Mouse (Mus musculus) lung, adult 2 months (tissue): ENCODE measurements around the gene Tubb2a.

Experiments used
- CTCF ChIP-seq: fragments of 200-500 bp; IDR thresholded peaks from 2 replicates; pipeline ENCODE4 v1.5.1; 2011; ENCODE audit warnings: mild to moderate bottlenecking, low read length, control low read depth; ENCODE audit not compliant: insufficient read depth
- POLR2A ChIP-seq: fragments of 200-500 bp; IDR thresholded peaks from 2 replicates; pipeline ENCODE4 v1.6.1; 2011; ENCODE audit warnings: low read depth, mild to moderate bottlenecking, control low read depth, low read length, borderline replicate concordance; ENCODE audit errors: extremely low read depth

DNA sequence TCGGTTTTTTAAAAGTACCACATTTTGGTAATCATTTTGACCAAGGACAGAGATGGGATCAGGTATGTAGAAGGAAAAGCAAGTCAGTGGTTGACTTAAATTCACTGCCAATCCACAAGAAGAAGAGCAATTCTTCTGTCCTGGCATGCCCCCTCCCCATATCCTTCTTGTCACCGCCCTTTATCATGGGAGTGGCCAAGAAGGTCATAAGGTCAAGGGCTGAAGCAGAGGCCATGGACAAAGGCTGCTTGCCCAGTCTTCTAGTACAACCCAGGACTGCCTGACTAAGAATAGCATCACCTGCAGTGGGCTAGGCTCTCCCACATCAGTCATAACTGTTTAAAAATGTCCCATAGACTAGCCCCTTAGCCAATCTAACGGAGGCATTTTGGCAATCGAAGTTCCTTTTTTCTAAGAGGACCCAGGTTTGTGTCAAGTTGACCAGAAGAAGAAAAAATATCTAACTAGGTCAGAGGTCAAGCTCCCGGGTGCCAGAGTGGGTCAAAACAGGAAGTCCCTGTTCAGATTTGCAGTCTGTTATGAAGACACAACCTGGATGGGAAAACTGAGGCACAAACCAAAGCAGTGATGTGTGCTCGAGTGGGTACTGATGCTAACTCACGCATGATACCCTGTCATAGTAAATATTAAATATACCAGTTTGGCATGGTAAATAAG is 34.0 kb downstream of the Tubb2a start:
- TF ChIP-seq CTCF: no peak
- TF ChIP-seq POLR2A: no peak
